Mouse (Mus musculus) embryonic fibroblast, embryonic 13.5 days (primary cell): Measurements from ENCODE around the gene Sgtb.

Experiments
- CTCF ChIP-seq: IDR thresholded peaks from 2 replicates; pipeline ENCODE4 v1.5.1; 2011; ENCODE audit warnings: mild to moderate bottlenecking, control low read depth, low read length, moderate library complexity, borderline replicate concordance; ENCODE audit not compliant: insufficient read depth
- POLR2A ChIP-seq: IDR thresholded peaks from 2 replicates; pipeline ENCODE4 v1.6.1; 2011; ENCODE audit warnings: low read depth, mild to moderate bottlenecking, control low read depth, low read length, moderate library complexity

DNA sequence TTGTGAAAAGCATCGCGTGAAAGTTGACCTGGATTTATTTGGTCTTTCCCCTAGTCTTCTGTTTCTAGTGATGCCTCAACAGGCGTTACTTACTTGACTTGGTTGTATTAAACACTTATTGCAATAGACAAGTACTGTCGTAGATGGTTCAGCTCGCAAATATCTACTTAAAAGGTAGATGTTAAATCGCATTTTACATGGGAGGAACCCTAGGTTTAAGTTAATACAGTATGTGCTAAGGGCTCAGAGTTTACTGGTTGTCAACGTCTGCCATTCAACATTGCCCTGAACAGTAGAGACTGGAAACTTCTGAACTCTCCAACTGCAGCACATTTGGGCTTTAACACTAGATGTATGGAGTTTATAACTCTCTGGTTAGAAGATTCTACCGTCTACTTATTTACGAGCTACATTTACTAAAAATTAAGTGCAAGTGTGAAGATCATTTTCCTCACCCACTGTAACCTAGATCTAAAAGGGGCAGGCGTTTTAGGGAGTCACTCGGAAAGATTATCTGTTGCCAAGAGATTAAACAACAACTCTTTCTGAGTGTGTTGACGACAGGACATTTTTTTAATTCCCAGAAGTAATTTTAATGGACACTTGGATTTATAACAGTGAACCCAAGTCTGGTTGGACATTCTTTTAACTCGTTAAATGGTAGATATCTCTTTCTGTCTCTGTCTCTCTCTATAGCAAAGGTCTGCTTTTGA is 69.8 kb downstream of the Sgtb start:
- no peak for TF ChIP-seq POLR2A
- TF ChIP-seq CTCF = no peak
